In the genomic region with DNA sequence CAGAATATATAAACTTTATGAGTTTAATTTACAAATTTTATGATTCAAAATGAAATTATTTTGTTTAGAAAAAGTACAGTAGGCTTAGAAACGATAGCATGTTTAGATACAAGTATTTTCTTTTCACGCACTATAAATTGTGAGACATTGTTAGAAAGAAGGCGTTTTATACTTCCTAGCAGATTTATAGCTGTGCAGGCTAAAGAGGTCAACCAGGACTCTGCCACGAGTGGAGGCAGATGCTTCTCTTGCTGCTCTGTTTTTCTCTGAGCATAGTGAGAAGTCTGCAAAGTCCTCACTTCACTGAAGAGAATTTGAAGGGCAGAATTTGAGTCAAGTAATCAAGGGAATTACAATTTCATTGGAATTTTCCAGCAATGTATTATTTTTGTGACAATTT, we compare ENCODE assay signal across 28 mouse cellular contexts.
"Had no signal": no experiment of that assay in that cellular context is flagged by ENCODE, and none has a peak within 500 bp of the region (broad histone marks: within the 10 kb centered on the region; RNA-seq: fewer than 3 reads in every experiment).

No protein-coding gene starts in this region.

- H3K4me3 ChIP-seq: embryonic facial prominence, embryonic 10.5 days; embryonic facial prominence, embryonic 12.5 days; embryonic facial prominence, embryonic 13.5 days; embryonic facial prominence, embryonic 15.5 days; erythroblast, embryonic 14.5 days; forebrain, embryonic 10.5 days; forebrain, embryonic 12.5 days; forebrain, embryonic 13.5 days; forebrain, embryonic 15.5 days; gastrocnemius, adult 2 months had no signal

- ATAC-seq: forebrain, embryonic 13.5 days; forebrain, embryonic 14.5 days; forebrain, embryonic 15.5 days; forebrain, embryonic 16.5 days; forebrain, postnatal 0 days had no signal

- H3K9ac ChIP-seq: embryonic facial prominence, embryonic 12.5 days; embryonic facial prominence, embryonic 13.5 days; embryonic facial prominence, embryonic 15.5 days; forebrain, embryonic 12.5 days; forebrain, embryonic 13.5 days; forebrain, embryonic 15.5 days; forebrain, postnatal 0 days had no signal

- H3K4me1 ChIP-seq: embryonic facial prominence, embryonic 10.5 days; embryonic facial prominence, embryonic 12.5 days; embryonic facial prominence, embryonic 13.5 days; embryonic facial prominence, embryonic 15.5 days; forebrain, embryonic 10.5 days; forebrain, embryonic 12.5 days; forebrain, embryonic 13.5 days; forebrain, embryonic 15.5 days had no signal

- H3K36me3 ChIP-seq: embryonic facial prominence, embryonic 10.5 days; embryonic facial prominence, embryonic 12.5 days; embryonic facial prominence, embryonic 13.5 days; embryonic facial prominence, embryonic 15.5 days; forebrain, embryonic 10.5 days; forebrain, embryonic 12.5 days; forebrain, embryonic 15.5 days had no signal

- H3K9me3 ChIP-seq: embryonic facial prominence, embryonic 10.5 days; embryonic facial prominence, embryonic 12.5 days; embryonic facial prominence, embryonic 13.5 days; embryonic facial prominence, embryonic 15.5 days; forebrain, embryonic 10.5 days; forebrain, embryonic 12.5 days; forebrain, embryonic 13.5 days; forebrain, embryonic 15.5 days had no signal

- H3K4me2 ChIP-seq: embryonic facial prominence, embryonic 12.5 days; embryonic facial prominence, embryonic 13.5 days; embryonic facial prominence, embryonic 15.5 days; forebrain, embryonic 12.5 days; forebrain, embryonic 13.5 days; forebrain, embryonic 15.5 days had no signal

- DNase-seq: cerebellum, adult 2 months; cerebellum, adult 8-10 months; cerebellum, adult 9-10 months; cerebellum, adult 9-11 months; cerebellum, postnatal 10 days; cerebellum, postnatal 14 days; cerebellum, postnatal 25 days; cerebellum, postnatal 36 days; embryo, embryonic 11 days; forebrain, postnatal 0 days; gastrocnemius, adult 2 months; gastrocnemius, postnatal 10 days; gastrocnemius, postnatal 14 days; gastrocnemius, postnatal 25 days; gastrocnemius, postnatal 36 days; heart, adult 11 months; heart, adult 18-20 months had no signal

- H3K27me3 ChIP-seq: embryonic facial prominence, embryonic 12.5 days; embryonic facial prominence, embryonic 13.5 days; embryonic facial prominence, embryonic 15.5 days; forebrain, embryonic 12.5 days; forebrain, embryonic 13.5 days; forebrain, embryonic 15.5 days had no signal

- H3K27ac ChIP-seq: embryonic facial prominence, embryonic 10.5 days; embryonic facial prominence, embryonic 12.5 days; embryonic facial prominence, embryonic 13.5 days; embryonic facial prominence, embryonic 15.5 days; forebrain, embryonic 10.5 days; forebrain, embryonic 12.5 days; forebrain, embryonic 13.5 days; forebrain, embryonic 15.5 days; gastrocnemius, adult 2 months had no signal
